Mouse (Mus musculus) testis, postnatal 14 days (tissue): Measurements from ENCODE around the gene Gpkow.
"Not testable (repeated sequence)": the region's sequence is repeated elsewhere in the genome, so short reads cannot be mapped to it uniquely, and the experiment has no call there.

Source experiments
- DNase-seq: peaks from one replicate; pipeline ENCODE4 v3.0.0; 2021; ENCODE audit warnings: low spot score

The Gpkow gene

GRCm38 (mm10) chrX:7745429-7745828 is 48.5 kb downstream of the Gpkow start:
- no peak for DNase-seq

GRCm38 (mm10) chrX:7750432-7751116 is 53.6 kb downstream of the Gpkow start, which contains the start of gene Ccdc120:
TSS of gene Ccdc120 (minus strand) at chrX:7750905.
- peak; percentile 73 for DNase-seq

GRCm38 (mm10) chrX:7753627-7754026 is 56.7 kb downstream of the Gpkow start:
- not testable (repeated sequence) for DNase-seq
